Mouse (Mus musculus): ENCODE results near the gene Rsbn1l. TPM values are rescaled to one million over a fixed set of nuclear protein-coding genes. Genes with fewer than 3 reads are reported as not detected.

The Rsbn1l gene
- polyA plus RNA-seq, 1 experiment = 15.7 TPM

- no peak for TF ChIP-seq GATA1 (IDR thresholded peaks at IDR 0.05; ENCODE audit: low read length)
These were observed 75.1 kb downstream of the Rsbn1l start for GRCm38 (mm10) chr5:20880797-20881775.

- TF ChIP-seq GATA1 (IDR thresholded peaks at IDR 0.05; ENCODE audit: low read length) = no peak
These were observed 75.8 kb downstream of the Rsbn1l start for GRCm38 (mm10) chr5:20880386-20880785.

- TF ChIP-seq GATA1 (IDR thresholded peaks at IDR 0.05; ENCODE audit: low read length) = peak; percentile 15
These were observed 79.2 kb downstream of the Rsbn1l start for GRCm38 (mm10) chr5:20876934-20877426.

- TF ChIP-seq GATA1 (IDR thresholded peaks at IDR 0.05; ENCODE audit: low read length) = no peak
These were observed 83.1 kb downstream of the Rsbn1l start for GRCm38 (mm10) chr5:20873146-20873545.

- TF ChIP-seq GATA1 (IDR thresholded peaks at IDR 0.05; ENCODE audit: low read length) = no peak
These were observed 90.9 kb downstream of the Rsbn1l start for GRCm38 (mm10) chr5:20865193-20865755.

- no peak for TF ChIP-seq GATA1 (IDR thresholded peaks at IDR 0.05; ENCODE audit: low read length)
These were observed 91.8 kb downstream of the Rsbn1l start for GRCm38 (mm10) chr5:20864216-20864969.

- no peak for TF ChIP-seq GATA1 (IDR thresholded peaks at IDR 0.05; ENCODE audit: low read length)
These were observed 94.3 kb downstream of the Rsbn1l start for GRCm38 (mm10) chr5:20861901-20862300.

- TF ChIP-seq GATA1 (IDR thresholded peaks at IDR 0.05; ENCODE audit: low read length) = no peak
These were observed 95.6 kb downstream of the Rsbn1l start for GRCm38 (mm10) chr5:20860565-20860964.

- no peak for TF ChIP-seq GATA1 (IDR thresholded peaks at IDR 0.05; ENCODE audit: low read length)
These were observed 97.8 kb downstream of the Rsbn1l start for GRCm38 (mm10) chr5:20858404-20858803.

GRCm38 (mm10) chr5:20855066-20855465 lies 101.1 kb downstream of the Rsbn1l start:
- no peak for TF ChIP-seq GATA1 (IDR thresholded peaks at IDR 0.05; ENCODE audit: low read length)

GRCm38 (mm10) chr5:20847010-20847409 lies 109.2 kb downstream of the Rsbn1l start:
- TF ChIP-seq GATA1 (IDR thresholded peaks at IDR 0.05; ENCODE audit: low read length) = no peak

GRCm38 (mm10) chr5:20843816-20844215 lies 112.4 kb downstream of the Rsbn1l start:
- no peak for TF ChIP-seq GATA1 (IDR thresholded peaks at IDR 0.05; ENCODE audit: low read length)

GRCm38 (mm10) chr5:20843405-20843804 lies 112.8 kb downstream of the Rsbn1l start:
- TF ChIP-seq GATA1 (IDR thresholded peaks at IDR 0.05; ENCODE audit: low read length) = no peak

Other genes starting within 250 kb of the Rsbn1l start
- gene Phtf2, start 74.3 kb downstream of the Rsbn1l start, polyA plus RNA-seq (2012) = 5.3 and 5.6 TPM in 2 replicates
- gene Tmem60, start 74.2 kb downstream of the Rsbn1l start, polyA plus RNA-seq (2012) = 2.8 and 2.9 TPM in 2 replicates
- gene Ptpn12, start 99.5 kb upstream of the Rsbn1l start, polyA plus RNA-seq (2012) = 36.0 and 84.1 TPM in 2 replicates
- gene Gsap, start 229.9 kb upstream of the Rsbn1l start, polyA plus RNA-seq (2012) = not detected in 2 replicates